Mouse (Mus musculus): ENCODE results near the gene Acsl6.
A peak's percentile ranks its signal among the peaks of the same experiment; 100 is the strongest.

The Acsl6 gene

GRCm38 (mm10) chr11:54307139-54307816 is 3.7 kb downstream of the Acsl6 start:
- DNase-seq: peak; percentile 56

- DNase-seq: no peak
Measured at GRCm38 (mm10) chr11:54310588-54310987, 7.0 kb downstream of the Acsl6 start.

GRCm38 (mm10) chr11:54312021-54312420 is 8.4 kb downstream of the Acsl6 start:
- DNase-seq: no peak

GRCm38 (mm10) chr11:54312603-54313002 is 9.0 kb downstream of the Acsl6 start:
- DNase-seq: no peak

- no peak for DNase-seq
Measured at GRCm38 (mm10) chr11:54313391-54314360, 10.1 kb downstream of the Acsl6 start.

- DNase-seq: no peak
Measured at GRCm38 (mm10) chr11:54314740-54315139, 11.1 kb downstream of the Acsl6 start.

- no peak for DNase-seq
Measured at GRCm38 (mm10) chr11:54315336-54315735, 11.7 kb downstream of the Acsl6 start.

- no peak for DNase-seq
Measured at GRCm38 (mm10) chr11:54317361-54317760, 13.8 kb downstream of the Acsl6 start.

GRCm38 (mm10) chr11:54317795-54318194 is 14.2 kb downstream of the Acsl6 start:
- no peak for DNase-seq

GRCm38 (mm10) chr11:54321802-54322532 is 18.4 kb downstream of the Acsl6 start:
- no peak for DNase-seq

- DNase-seq: no peak
Measured at GRCm38 (mm10) chr11:54331463-54332183, 28.0 kb downstream of the Acsl6 start.

GRCm38 (mm10) chr11:54336165-54336707 is 32.6 kb downstream of the Acsl6 start:
- peak; percentile 14 for DNase-seq

GRCm38 (mm10) chr11:54343703-54344102 is 40.1 kb downstream of the Acsl6 start:
- DNase-seq: no peak

GRCm38 (mm10) chr11:54351704-54352103 is 48.1 kb downstream of the Acsl6 start:
- DNase-seq: no peak

GRCm38 (mm10) chr11:54353121-54353576 is 49.6 kb downstream of the Acsl6 start:
- no peak for DNase-seq

GRCm38 (mm10) chr11:54354595-54355563 is 51.3 kb downstream of the Acsl6 start:
- DNase-seq: peak; percentile 26

GRCm38 (mm10) chr11:54355564-54355955 is 52.0 kb downstream of the Acsl6 start:
- no peak for DNase-seq

- peak; percentile 40 for DNase-seq
Measured at GRCm38 (mm10) chr11:54356676-54357075, 53.1 kb downstream of the Acsl6 start.

- no peak for DNase-seq
Measured at GRCm38 (mm10) chr11:54372553-54372952, 69.0 kb downstream of the Acsl6 start.

- no peak for DNase-seq
Measured at GRCm38 (mm10) chr11:54390386-54390785, 86.8 kb downstream of the Acsl6 start.

GRCm38 (mm10) chr11:54391326-54391725 is 87.7 kb downstream of the Acsl6 start:
- DNase-seq: no peak
